Mouse (Mus musculus) ES-Bruce4 (cell line): Measurements from ENCODE around the gene Gsta2.

Experiments
- CTCF ChIP-seq: IDR thresholded peaks from one replicate; pipeline ENCODE4 v1.8.1; 2011; ENCODE audit warnings: low read depth, low read length
- EP300 ChIP-seq: IDR thresholded peaks from 2 replicates; pipeline ENCODE4 v1.6.1; 2011; ENCODE audit warnings: low read depth, low read length; ENCODE audit not compliant: insufficient read depth

GRCm38 (mm10) chr9:78354665-78355578, 666 bp downstream of the Gsta2 start:
- TF ChIP-seq EP300: no peak
- no peak for TF ChIP-seq CTCF
